Mouse (Mus musculus) heart, embryonic 14.5 days (tissue): ENCODE data around the gene Plbd2. TPM values are rescaled to one million over a fixed set of nuclear protein-coding genes. Genes with fewer than 3 reads are reported as not detected.

Experiments used
- ATAC-seq: fragments of 200-750 bp; cut with Nextera tagmentation; 2 replicates; pipeline ENCODE4 v1.8.0; 2017; ENCODE audit warnings: low read depth, moderate TSS enrichment; ENCODE audit not compliant: insufficient number of reproducible peaks, insufficient read depth, low FRiP score
- H3K27ac ChIP-seq, 2 experiments: fragments of 200-500 bp in 1 of 2; fragments of 300-500 bp in 1 of 2; sonication (generic) in 1 of 2; replicated peaks in 1 of 2; 2 replicates each; pipeline ENCODE4 v1.5.1; 2012 to 2014; ENCODE audit warnings: low read depth in 2 of 2, low read length in 2 of 2, control low read depth in 1 of 2, mild to moderate bottlenecking in 1 of 2, mixed read lengths in 1 of 2; ENCODE audit not compliant: control insufficient read depth in 1 of 2, insufficient read depth in 1 of 2
- H3K27me3 ChIP-seq: fragments of 300-500 bp; sonication (generic); 2 replicates; pipeline ENCODE4 v1.6.1; 2014; ENCODE audit warnings: mild to moderate bottlenecking, low read length, control low read depth; ENCODE audit not compliant: control insufficient read depth, insufficient read depth
- H3K36me3 ChIP-seq: fragments of 300-500 bp; sonication (generic); 2 replicates; pipeline ENCODE4 v1.6.1; 2014; ENCODE audit warnings: mild to moderate bottlenecking, control low read depth, low read length, mixed read lengths; ENCODE audit not compliant: control insufficient read depth, insufficient read depth
- H3K4me1 ChIP-seq, 2 experiments: fragments of 200-500 bp in 1 of 2; fragments of 300-500 bp in 1 of 2; sonication (generic) in 1 of 2; 2 replicates each; pipeline ENCODE4 v1.6.1; 2012 to 2014; ENCODE audit warnings: low read length in 2 of 2, control low read depth in 1 of 2, mixed read lengths in 1 of 2; ENCODE audit not compliant: control insufficient read depth in 2 of 2, insufficient read depth in 2 of 2
- H3K4me2 ChIP-seq: fragments of 300-500 bp; sonication (generic); 2 replicates; pipeline ENCODE4 v1.6.1; 2014; ENCODE audit warnings: mild to moderate bottlenecking, low read length
- H3K4me3 ChIP-seq, 2 experiments: fragments of 200-500 bp in 1 of 2; fragments of 300-500 bp in 1 of 2; sonication (generic) in 1 of 2; 2 replicates each; pipeline ENCODE4 v1.5.1; 2012 to 2014; ENCODE audit warnings: low read length in 2 of 2, mild to moderate bottlenecking in 2 of 2, control low read depth in 1 of 2, low read depth in 1 of 2, moderate library complexity in 1 of 2; ENCODE audit not compliant: control insufficient read depth in 1 of 2, insufficient read depth in 1 of 2
- H3K9ac ChIP-seq: fragments of 300-500 bp; sonication (generic); 2 replicates; pipeline ENCODE4 v1.6.1; 2014; ENCODE audit warnings: mild to moderate bottlenecking, low read length
- H3K9me3 ChIP-seq: fragments of 300-500 bp; sonication (generic); 2 replicates; pipeline ENCODE4 v1.6.1; 2016; ENCODE audit warnings: low read length, control low read depth; ENCODE audit not compliant: control insufficient read depth
- WGBS: fragments of 180-500 bp; shearing (Covaris S2); extraction: QIAGEN DNeasy Blood & Tissue Kit; methylation state at CpG from one replicate; pipeline ENCODE4 v1.1.7; 2014; 5-methylcytosine and 5-hydroxymethylcytosine counted together
- polyA plus RNA-seq: library from polyadenylated mRNA; unstranded; fragments of >200 nt; fragmentation: Nextera tagmentation; extraction: Ambion mirVana; gene quantifications from 2 replicates; pipeline ENCODE4 v1.2.1, GENCODE M21; 2014

Gene Plbd2
- polyA plus RNA-seq, 1 experiment from 2014 or later = 36.1 TPM

- no peak for ATAC-seq
- Histone ChIP-seq H3K27me3 (peaks cover 91% of the 10 kb centered on the region), H3K27ac (no peak overlapping the region), H3K9me3 (no peaks in the 10 kb centered on the region), H3K4me3 (no peak overlapping the region), H3K36me3 (no peaks in the 10 kb centered on the region), H3K4me1 (peaks cover 0 to 13% of the 10 kb centered on the region in 2 experiments; a peak in 2 of 4 replicates), H3K9ac (no peak overlapping the region), H3K4me2 (no peak overlapping the region)
- WGBS = under 1% methylated on average over 18 of the region's 18 CpGs
Measured at GRCm38 (mm10) chr5:120436885-120437495, 66.4 kb downstream of the Plbd2 start.

GRCm38 (mm10) chr5:120435731-120436501 lies 67.5 kb downstream of the Plbd2 start:
- no peak for ATAC-seq
- peak overlapping the region; percentile 41 to 42 for H3K4me3 ChIP-seq
- no peak overlapping the region for H3K27ac ChIP-seq
- H3K36me3 ChIP-seq = no peaks in the 10 kb centered on the region
- peak overlapping the region; percentile 72 for H3K4me2 ChIP-seq
- WGBS = 1% methylated on average over 42 of the region's 47 CpGs
- peaks cover 0 to 13% of the 10 kb centered on the region in 2 experiments; a peak in 2 of 4 replicates for H3K4me1 ChIP-seq
- peaks cover 98% of the 10 kb centered on the region for H3K27me3 ChIP-seq
- H3K9ac ChIP-seq = no peak overlapping the region
- no peaks in the 10 kb centered on the region for H3K9me3 ChIP-seq

GRCm38 (mm10) chr5:120435006-120435681 lies 68.3 kb downstream of the Plbd2 start:
- Histone ChIP-seq H3K4me2 (0 out of 2 replicates have a peak overlapping the region, but pooled peaks have one; percentile 72), H3K4me1 (peaks cover 0 to 11% of the 10 kb centered on the region in 2 experiments; a peak in 2 of 4 replicates), H3K36me3 (no peaks in the 10 kb centered on the region), H3K27me3 (peaks cover 99% of the 10 kb centered on the region), H3K9ac (no peak overlapping the region), H3K9me3 (no peaks in the 10 kb centered on the region), H3K4me3 (peak overlapping the region in 1 of 2 experiments; percentile 42; a peak in 1 of 4 replicates), H3K27ac (no peak overlapping the region)
- WGBS = 1% methylated on average over 44 of the region's 44 CpGs
- ATAC-seq = no peak

GRCm38 (mm10) chr5:120434231-120434735 lies 69.1 kb downstream of the Plbd2 start:
- H3K9me3 ChIP-seq = no peaks in the 10 kb centered on the region
- no peak overlapping the region for H3K27ac ChIP-seq
- no peaks in the 10 kb centered on the region for H3K36me3 ChIP-seq
- H3K27me3 ChIP-seq = peaks cover 99% of the 10 kb centered on the region
- H3K4me3 ChIP-seq = no peak overlapping the region
- H3K9ac ChIP-seq = no peak overlapping the region
- peaks cover 0 to 7% of the 10 kb centered on the region in 2 experiments; a peak in 2 of 4 replicates for H3K4me1 ChIP-seq
- no peak for ATAC-seq
- 3% methylated on average over 21 of the region's 21 CpGs for WGBS
- no peak overlapping the region for H3K4me2 ChIP-seq

Other genes starting within 250 kb of the Plbd2 start
- not detected in 2 replicates for gene Lhx5, start 71.9 kb downstream of the Plbd2 start, polyA plus RNA-seq
- 14.1 and 14.4 TPM in 2 replicates for gene Sdsl, start 30.8 kb downstream of the Plbd2 start, polyA plus RNA-seq
- not detected in 2 replicates for gene Sds, start 27.1 kb downstream of the Plbd2 start, polyA plus RNA-seq
- 3.1 TPM in 2 replicates for gene Slc8b1, start 7.5 kb upstream of the Plbd2 start, polyA plus RNA-seq
- gene Tpcn1, start 85.0 kb upstream of the Plbd2 start, polyA plus RNA-seq = 14.5 and 17.1 TPM in 2 replicates
- 0.43 TPM in 1 of 2 replicates, not detected in the other for gene Iqcd, start 85.4 kb upstream of the Plbd2 start, polyA plus RNA-seq
- gene Rita1, start 109.0 kb upstream of the Plbd2 start, polyA plus RNA-seq = 5.6 and 6.2 TPM in 2 replicates
- gene Ddx54, start 109.1 kb upstream of the Plbd2 start, polyA plus RNA-seq = 17.9 and 18.9 TPM in 2 replicates
- not detected in 2 replicates for gene Cfap73, start 130.6 kb upstream of the Plbd2 start, polyA plus RNA-seq
- 0.54 TPM in 1 of 2 replicates, not detected in the other for gene Rasal1, start 145.2 kb upstream of the Plbd2 start, polyA plus RNA-seq
- gene Dtx1, start 208.3 kb upstream of the Plbd2 start, polyA plus RNA-seq = 0.27 and 0.54 TPM in 2 replicates
- gene Oas2, start 246.2 kb upstream of the Plbd2 start, polyA plus RNA-seq = 0.43 and 0.58 TPM in 2 replicates